Mouse (Mus musculus) left cerebral cortex, postnatal 14 days (tissue): ENCODE measurements around the gene Cisd1. TPM values are rescaled to one million over a fixed set of nuclear protein-coding genes. Genes with fewer than 3 reads are reported as not detected.

Source experiments
- DNase-seq, 2 experiments: peaks; one replicate each; pipeline ENCODE4 v3.0.0; 2021 to 2022; ENCODE audit warnings: low spot score in 2 of 2, mixed read lengths in 1 of 2
- intact Hi-C: fragments of 180-260 bp; cut with DNase I; formaldehyde crosslinking; loops from one replicate; pipeline ENCODE4 v1.15.1; 2025
- total RNA-seq, 2 experiments: library from RNA; stranded (reverse); gene quantifications; 2 replicates each; pipeline ENCODE4 v1.2.3; 2021

The Cisd1 gene
- total RNA-seq, 2 experiments from 2014 or later: 134 to 138 TPM

DNA sequence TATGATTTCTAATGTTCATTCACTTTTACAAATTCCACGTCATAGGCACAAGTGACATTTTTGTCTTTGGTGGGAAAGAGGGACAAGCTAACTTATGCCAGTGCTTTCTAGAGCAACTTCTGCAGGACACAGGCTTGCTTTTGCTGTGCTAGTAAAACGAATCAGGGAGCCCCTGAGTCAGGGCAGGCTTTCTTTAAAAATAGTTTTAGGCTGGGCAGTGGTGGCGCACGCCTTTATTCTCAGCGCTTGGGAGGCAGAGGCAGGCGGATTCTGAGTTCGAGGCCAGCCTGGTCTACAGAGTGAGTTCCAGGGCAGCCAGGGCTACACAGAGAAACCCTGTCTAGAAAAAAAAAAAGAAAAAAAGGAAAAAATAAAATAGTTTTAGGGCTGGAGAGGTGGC is 12.8 kb downstream of the Cisd1 start:
- DNase-seq: no peak
- intact Hi-C loops: no loop called here

DNA sequence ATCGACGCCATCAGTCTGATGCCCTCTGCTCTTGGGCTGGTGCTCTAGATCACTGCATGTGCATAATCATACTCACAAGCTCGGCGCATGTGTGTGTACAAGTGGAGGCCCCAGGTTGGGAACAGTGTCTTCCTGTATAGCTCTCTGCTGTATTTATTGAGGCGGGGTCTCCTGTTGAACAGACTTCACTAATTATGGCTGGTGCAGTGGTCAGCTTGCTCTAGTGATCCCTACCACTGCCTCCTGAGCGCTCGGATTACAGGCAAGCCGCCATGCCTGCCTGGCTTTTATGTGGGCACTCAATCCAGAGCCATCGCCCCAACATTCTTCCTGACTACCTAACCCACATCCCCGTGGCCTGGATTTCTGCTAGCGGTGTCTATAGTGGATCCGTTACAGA is 14.7 kb downstream of the Cisd1 start:
- DNase-seq: no peak
- intact Hi-C loops: no loop called here

DNA sequence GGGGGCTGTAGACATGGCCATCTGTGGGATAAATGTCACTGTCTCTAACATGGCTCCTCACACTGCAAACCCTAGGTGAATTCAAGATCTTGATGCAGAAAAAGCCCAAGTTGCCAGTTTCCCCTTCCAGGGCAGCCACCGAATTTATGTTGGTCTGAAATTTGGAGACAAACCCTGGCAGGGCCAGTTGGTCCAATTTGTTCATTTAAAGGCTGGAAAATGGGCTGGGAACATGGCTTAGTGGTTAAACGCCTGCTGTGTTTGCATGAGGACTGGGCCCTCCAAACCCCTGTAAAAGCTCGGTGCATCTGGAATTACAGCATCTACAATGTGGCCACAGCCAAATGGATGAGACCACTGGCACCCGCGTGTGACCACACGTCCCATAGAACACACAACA is 15.5 kb downstream of the Cisd1 start:
- intact Hi-C loops: no loop called here
- DNase-seq: no peak

DNA sequence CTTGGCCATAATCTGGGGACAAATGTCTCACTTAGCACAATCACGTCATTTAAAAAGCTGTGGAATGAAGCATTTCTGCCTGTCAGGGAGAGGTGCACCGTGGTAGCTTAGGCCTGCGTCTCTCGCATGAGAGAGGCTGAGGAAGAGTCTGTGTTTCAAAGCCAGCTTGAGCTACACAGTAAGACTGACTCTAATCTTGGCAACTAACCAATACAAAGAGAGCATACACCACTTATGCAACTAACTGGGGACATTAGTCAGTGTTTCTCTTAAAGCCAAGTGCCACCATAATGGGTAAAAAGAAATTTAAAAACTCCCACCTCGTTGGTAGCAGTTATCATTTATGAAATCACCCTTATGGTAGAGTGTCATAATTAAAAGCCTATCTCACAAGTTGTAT is 15.9 kb downstream of the Cisd1 start:
- DNase-seq: no peak
- intact Hi-C loops: no loop called here

DNA sequence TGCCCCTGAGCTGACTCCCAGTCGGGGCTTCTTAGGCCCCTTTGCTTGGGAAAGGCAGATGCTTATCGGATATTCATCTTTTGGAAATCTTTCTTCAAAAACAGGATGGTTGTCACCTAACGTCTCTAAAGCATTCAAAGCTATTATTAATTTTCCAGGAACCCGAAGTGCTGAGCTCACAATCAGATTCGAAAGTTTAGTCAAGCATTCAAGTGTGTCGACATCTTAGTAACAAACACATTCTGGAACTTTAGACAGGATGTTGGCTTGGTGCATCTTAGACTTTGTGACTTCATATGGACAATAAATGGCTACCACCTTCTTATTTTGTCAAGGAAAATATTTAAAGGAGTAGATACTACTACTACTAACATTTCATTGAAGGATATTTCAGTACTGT is 16.4 kb downstream of the Cisd1 start:
- no peak for DNase-seq
- intact Hi-C loops: no loop called here

DNA sequence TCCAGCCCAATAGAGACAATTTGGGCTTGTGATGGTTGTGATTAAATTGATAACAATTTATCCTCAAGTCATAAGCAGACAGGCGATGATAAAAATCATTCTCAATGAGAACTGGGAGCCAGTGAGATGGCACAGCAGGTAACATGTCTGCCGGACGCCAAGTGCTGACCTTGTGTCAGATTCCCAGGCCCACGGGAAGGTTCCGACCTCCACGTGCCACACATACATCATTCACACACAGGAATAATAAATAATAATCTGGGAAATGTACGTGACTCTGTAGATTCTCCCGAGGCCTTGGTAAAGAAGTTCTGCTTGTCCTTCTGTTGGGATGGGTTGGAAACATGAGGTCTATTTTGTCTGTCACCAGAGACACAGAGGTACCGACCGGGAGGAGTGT is 17.4 kb downstream of the Cisd1 start:
- intact Hi-C loops: loop anchor here (1.0 kb wide), 1 partner anchor 74 kb away; no protein-coding TSS in a partner anchor
- DNase-seq: no peak

DNA sequence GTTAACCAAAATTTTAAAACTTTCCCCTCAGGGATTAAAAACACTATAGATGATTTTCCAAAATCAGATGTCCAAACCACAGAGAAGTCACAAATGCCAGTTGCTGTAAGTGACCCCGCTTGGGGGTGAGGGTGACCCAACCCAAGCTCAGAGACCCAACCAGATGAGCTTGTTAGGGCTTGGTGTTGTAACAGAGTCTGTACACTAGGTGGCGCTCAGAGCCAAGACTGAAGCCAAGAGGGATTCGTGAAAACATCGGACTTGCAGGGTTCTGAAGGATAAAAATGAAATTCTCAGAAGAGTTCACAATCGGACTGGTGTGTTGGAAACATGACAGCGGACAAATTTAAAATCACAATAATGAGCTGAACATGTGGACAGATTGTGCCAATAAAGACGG is 18.0 kb downstream of the Cisd1 start:
- intact Hi-C loops: loop anchor here (1.0 kb wide), 1 partner anchor 75 kb away; no protein-coding TSS in a partner anchor
- peak; percentile 71 to 79 for DNase-seq

DNA sequence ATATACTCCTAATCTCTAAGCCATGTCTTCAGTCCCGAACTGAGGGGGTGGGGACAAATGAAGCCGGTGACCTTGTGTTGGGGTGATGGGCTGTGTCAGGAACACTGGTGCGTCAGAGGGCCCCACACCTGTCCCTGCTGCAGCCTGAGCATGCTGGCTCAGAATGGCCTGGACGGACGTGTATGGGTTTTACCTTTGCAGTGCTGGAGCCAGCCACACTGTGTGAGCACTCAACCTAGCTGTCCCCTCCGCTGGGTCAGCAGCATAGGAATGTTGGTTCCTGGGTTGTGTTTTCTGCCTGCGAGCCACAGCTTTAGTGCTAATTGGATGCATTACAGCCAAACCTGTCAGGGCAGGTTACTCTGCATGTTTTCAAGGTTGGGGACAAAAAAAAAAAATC is 18.6 kb downstream of the Cisd1 start:
- intact Hi-C loops: no loop called here
- no peak for DNase-seq

DNA sequence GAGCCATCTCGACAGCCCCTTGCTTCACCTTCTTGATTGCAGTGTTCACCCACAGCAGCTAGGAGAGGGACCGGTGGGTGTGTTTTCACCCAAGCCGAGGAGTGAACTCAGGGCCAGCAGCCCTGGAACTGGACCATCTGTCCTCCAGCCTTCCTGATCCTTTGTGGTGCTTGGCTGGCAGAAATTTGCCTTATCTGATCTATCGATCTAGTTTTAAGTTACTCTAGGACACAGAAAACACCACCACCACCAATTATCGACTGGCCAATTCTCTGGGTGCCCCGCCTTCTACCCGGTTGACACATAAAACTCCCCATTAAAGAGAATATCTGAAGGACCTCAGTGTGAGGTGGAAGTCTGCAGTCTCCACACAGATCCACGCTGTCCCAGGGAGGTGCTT is 21.1 kb downstream of the Cisd1 start:
- no peak for DNase-seq
- intact Hi-C loops: no loop called here

DNA sequence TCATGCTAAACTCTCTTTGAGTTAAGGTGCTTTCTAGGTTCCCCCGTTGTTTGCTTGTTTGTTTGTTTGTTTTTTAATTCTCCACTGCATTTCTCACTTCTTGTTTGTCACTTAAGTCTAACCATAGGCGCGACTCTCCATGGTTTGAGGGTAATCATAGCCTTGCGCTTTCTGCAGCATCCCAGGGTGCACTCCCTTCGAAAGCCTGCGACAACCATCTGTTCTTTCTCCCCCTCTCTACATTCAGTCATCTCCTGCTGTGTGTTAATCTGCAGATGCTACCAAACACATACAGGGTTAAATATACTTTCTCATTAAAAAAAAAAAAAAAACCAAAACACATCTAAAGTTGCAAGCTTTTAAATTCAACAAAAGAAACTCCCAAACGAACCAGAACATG is 28.3 kb downstream of the Cisd1 start:
- no peak for DNase-seq
- intact Hi-C loops: no loop called here

DNA sequence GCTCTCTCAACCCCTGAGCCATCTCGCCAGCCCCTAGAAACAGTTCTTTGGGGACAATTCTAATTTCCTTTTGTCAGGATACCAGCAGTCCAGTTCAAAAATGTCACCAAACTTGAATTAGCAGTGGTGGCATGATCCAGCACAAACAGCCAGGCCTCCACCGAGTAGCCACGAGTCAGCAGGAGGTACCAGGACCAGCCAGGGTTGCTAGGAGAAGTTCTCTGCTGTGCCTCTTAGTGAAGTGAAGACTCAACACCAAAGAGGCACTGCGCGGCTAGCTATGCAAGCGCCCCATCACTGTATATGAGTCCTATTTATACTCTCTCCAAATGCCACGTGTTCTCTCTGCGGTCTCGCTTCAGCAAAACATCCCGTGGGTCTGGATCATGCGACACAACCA is 28.7 kb downstream of the Cisd1 start:
- intact Hi-C loops: no loop called here
- DNase-seq: no peak

DNA sequence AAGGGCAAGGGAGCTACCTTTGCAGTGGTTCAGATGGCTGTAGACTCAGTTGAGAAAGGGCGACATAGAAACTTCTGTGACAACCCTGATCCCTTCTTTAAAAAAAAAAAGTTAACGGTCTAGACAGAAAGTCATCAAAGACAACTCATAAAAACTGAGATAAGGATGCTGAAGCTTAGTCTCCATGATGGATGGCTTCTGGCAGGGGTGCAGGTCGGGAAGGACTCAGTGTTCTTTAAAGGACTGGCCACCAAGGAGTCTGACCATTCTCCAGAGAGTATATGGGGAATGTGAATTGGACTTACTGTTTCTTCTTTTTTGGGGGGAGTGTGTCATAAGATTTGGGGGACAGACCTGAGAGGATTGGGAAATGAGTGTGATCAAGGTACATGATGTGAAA is 30.2 kb downstream of the Cisd1 start:
- no peak for DNase-seq
- intact Hi-C loops: no loop called here

DNA sequence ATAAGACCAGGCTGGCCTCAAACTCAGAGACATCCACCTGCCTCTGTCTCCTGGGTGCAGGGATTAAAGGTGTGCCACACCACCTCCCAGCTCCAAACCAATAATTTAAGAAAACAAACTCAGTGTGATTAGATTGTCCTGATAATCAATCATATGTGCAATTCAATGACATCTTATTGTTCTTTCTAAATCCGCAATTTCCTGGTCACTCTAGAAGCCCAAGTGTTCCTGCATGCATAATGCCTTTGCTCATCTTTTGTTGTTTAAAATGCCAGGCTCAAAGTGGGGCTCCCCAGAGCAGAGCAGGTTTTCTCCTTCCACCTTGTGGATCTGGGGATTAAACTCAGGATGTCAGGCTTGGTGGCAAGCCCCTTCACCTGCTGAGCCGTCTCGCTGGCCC is 34.5 kb downstream of the Cisd1 start:
- intact Hi-C loops: no loop called here
- no peak for DNase-seq

DNA sequence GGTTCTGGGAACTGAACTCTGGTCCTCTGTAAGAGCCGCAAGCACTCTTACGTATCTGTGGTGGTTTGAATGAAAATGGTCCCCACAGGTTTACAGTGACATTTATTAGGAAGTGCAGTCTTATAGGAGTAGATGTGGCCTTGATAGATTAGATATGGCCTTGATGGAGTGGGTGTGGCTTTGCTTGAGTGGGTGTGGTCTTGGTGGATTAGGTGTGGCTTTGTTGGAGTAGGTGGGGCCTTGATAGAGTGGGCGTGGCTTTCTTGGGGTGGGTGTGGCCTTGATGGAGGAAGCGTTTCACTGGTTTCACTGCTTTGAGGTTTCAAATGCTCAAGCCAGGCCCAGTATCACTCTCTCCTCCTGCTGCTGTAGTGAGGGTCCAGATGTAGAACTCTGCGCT is 36.6 kb downstream of the Cisd1 start:
- no peak for DNase-seq
- intact Hi-C loops: no loop called here

DNA sequence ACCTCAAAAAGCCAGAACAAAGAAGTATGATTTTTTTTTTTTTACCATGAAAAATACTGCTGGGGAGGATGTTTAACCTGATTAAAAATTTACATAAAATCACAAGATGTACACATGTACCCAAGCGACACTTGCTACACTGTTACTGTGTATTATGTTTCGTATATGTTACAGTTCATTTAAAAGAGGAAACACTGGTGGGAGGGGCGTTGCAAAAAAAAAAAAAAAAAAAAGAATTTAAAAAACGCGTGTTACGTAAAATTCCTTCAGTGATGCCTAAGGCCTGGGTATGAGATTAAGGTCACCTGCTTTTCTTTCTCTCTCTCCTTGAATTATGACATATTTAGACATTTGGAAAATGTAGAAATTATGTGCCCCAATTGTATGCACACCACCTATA is 38.0 kb downstream of the Cisd1 start:
- intact Hi-C loops: no loop called here
- DNase-seq: no peak

DNA sequence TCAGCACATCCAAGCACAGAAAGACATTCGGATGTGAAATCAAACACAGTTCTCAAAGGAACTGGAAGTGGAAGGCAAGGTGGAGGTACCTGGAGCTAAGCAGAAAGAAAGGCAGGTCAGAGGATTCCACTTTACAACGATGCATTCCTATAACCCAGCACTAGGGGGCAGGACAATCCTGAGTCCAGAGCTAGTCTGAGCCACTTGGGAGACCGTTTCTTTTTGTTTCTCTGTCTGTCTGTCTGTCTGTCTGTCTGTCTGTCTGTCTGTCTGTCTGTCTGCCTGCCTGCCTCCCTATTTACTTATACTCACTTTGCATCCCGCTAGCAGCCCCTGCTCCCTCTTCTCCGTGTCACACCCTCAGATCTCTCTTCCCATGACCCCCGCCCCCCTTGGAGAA is 38.6 kb downstream of the Cisd1 start:
- peak; percentile 45 to 56 for DNase-seq
- intact Hi-C loops: no loop called here

DNA sequence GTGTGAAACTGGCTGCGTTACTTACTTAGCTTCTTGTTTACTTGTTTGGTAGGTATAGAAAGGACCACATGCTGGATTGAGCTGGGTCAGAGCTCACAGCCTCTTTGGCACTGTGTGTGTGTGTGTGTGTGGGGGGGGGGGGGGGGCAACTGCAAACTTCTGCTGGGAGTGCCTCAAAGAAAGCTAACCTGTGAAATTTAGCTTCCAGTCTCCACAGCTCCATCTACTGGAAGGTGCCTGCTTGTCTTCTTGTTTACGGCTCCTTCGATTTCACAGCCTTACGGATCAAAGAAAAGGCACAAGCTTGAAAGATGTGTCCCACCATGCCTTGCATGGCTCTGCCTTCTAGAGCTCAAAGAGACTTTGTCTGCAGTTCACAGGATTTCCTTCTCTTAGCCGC is 42.3 kb downstream of the Cisd1 start:
- intact Hi-C loops: no loop called here
- peak in 1 of 2 experiments; percentile 49 for DNase-seq

DNA sequence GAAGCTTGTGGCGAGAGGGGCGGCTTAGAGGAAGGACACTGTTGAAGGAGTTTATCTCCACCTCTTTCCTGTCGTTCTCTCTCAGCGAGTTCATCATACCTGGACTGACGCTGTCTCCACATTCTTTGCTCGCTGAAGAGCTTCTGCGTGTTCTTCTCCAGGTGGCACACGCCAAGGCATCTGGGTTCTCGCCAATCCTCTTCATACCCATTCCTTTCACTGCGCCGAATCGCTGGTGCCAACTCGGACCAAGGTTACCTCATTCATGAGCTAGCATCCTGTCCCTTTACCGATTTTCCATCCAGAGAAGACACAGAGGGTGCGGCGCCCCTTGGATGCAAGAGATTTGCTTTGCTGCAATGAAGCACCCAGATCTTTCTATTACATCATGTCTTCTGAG is 44.6 kb downstream of the Cisd1 start:
- DNase-seq: no peak
- intact Hi-C loops: no loop called here

DNA sequence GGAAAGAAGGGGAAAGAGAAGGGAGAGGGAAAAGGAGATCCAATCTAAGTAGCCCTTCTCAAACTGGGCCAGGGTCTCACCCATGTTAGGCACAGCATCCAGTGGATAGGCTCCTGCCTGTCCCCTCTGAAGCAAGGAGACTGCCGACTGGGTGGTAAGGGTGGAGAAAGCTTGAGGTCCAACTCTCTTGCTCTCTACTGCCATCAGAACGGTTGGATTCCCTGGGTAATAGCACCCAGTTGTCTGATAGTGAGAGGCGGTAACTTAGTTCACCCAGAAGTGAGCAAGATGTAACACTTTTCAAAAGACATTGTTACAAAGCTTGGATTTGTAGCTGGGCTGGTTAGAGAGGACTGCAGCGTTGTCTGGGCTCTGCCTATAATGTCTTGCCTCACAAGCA is 51.5 kb downstream of the Cisd1 start:
- intact Hi-C loops: no loop called here
- no peak for DNase-seq

DNA sequence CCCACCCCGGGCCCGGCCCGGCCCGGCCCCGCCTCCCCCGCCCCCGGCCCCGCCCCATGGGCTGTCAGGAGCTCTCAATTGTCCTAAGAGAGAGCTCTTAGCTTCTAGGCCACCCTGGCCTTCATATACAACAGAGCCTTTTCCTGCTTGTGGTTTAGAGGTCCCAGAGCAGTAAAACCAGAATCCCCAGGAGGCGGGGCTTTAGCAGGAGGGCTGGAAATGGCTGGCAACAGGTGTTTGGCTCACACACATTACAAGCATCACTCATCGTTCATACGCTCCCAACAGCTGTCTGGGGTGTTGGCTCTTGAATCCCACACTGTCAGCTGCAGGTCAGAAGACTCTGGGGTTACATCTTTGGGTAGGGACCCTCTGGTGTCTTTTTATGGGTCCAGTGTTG is 52.5 kb downstream of the Cisd1 start:
- intact Hi-C loops: no loop called here
- no peak for DNase-seq

DNA sequence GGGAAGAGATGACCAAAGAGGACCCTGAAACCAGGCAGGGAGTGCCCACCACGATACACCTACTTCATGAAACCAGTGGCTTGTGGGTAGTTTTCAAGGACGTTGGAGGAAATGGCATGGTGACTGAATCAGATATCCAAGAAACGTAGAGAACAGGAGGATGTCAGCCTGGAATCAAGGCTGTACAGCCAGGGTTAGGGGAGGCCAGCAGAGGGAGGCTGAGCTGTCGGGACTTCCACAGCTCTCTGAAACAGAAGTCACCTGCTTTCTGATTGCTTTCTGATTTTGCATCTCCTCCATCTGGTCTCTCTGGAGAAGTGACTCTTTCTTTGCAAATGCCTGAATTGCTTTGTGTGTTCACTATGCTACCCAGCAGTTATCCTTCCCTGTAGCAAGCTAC is 53.0 kb downstream of the Cisd1 start:
- no peak for DNase-seq
- intact Hi-C loops: no loop called here

DNA sequence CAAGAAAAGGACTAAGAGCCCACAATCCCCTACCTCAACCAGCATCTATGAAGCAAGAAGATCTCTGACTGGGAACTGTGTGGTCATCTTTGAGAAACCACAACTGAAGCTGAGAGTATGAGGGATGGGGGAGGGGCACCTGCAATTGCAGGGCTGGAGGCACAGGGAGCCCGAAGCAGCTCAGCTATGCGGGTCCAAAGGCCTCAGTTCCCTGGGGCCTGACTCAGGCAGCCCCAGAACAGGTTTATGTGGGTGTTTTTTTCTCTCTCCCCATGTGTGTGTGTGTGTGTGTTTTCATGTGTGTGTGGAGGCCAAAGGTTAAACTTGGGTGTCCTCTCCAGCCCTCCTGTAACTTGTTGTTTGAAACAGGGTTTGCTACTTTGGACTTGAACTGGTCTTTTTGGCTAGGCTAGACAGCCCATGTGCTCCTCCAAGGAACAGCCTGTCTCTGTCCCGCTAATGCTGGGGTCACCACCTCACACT is 53.5 kb downstream of the Cisd1 start:
- DNase-seq: no peak
- intact Hi-C loops: no loop called here
